Mouse (Mus musculus) MEL (cell line): ENCODE measurements around the gene Gm20388.

Experiments used
- BHLHE40 ChIP-seq: IDR thresholded peaks from 2 replicates; pipeline ENCODE4 v1.6.1; 2012; ENCODE audit warnings: low read depth, mild to moderate bottlenecking, inconsistent platforms, low read length, improper control_type of control experiment, borderline replicate concordance
- CTCF ChIP-seq, 3 experiments: IDR thresholded peaks in 2 of 3; conservative IDR thresholded peaks in 1 of 3; 2 replicates each; pipeline ENCODE4 v1.5.1; 2011 to 2012; ENCODE audit warnings: low read length in 3 of 3, low read depth in 2 of 3, mild to moderate bottlenecking in 2 of 3, improper control_type of control experiment in 1 of 3, inconsistent platforms in 1 of 3, mixed read lengths in 1 of 3, moderate library complexity in 1 of 3; ENCODE audit not compliant: control insufficient read depth in 1 of 3, insufficient read depth in 1 of 3, poor library complexity in 1 of 3, severe bottlenecking in 1 of 3
- EP300 ChIP-seq, 2 experiments: IDR thresholded peaks; 2 replicates each; pipeline ENCODE4 v1.6.1; 2011; ENCODE audit warnings: improper control_type of control experiment in 2 of 2, low read length in 2 of 2, low read depth in 1 of 2, mild to moderate bottlenecking in 1 of 2
- MAX ChIP-seq: IDR thresholded peaks from 2 replicates; pipeline ENCODE4 v1.6.1; 2011; ENCODE audit warnings: low read length, improper control_type of control experiment
- MYB ChIP-seq: IDR thresholded peaks from 2 replicates; pipeline ENCODE4 v1.6.1; 2011; ENCODE audit warnings: mild to moderate bottlenecking, low read depth, low read length, improper control_type of control experiment
- NELFE ChIP-seq: IDR thresholded peaks from 2 replicates; pipeline ENCODE4 v1.6.1; 2011; ENCODE audit warnings: low read depth, low read length, improper control_type of control experiment
- POLR2A ChIP-seq, 2 experiments: IDR thresholded peaks; 2 replicates each; pipeline ENCODE4 v1.6.1; 2011 to 2012; ENCODE audit warnings: low read length in 2 of 2, mild to moderate bottlenecking in 2 of 2, control low read depth in 1 of 2, improper control_type of control experiment in 1 of 2, low read depth in 1 of 2, moderate library complexity in 1 of 2; ENCODE audit not compliant: control insufficient read depth in 1 of 2, insufficient read depth in 1 of 2, poor library complexity in 1 of 2
- RCOR1 ChIP-seq: IDR thresholded peaks from 2 replicates; pipeline ENCODE4 v1.6.1; 2012; ENCODE audit warnings: low read depth, mild to moderate bottlenecking, inconsistent platforms, low read length, improper control_type of control experiment

DNA sequence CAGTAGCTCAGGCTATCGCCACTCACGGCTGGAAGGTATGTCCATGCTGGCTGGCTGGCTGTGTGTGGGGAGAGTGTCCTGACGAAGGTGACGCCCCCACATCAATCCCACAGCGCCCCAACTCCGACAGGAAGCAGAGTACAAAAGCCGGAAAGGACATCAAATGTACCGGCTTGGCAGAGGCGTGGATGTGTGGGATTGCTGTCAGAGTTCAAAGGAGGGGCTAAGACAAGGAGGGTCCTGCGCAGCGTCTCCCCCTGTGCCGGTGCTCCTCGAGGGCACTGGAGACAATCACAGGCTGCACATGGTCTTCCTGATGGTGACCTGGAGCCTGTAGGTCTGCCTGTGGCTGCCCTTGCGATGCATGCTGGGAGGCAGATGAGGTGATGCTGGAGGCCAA lies 1088.3 kb downstream of the Gm20388 start:
- TF ChIP-seq MAX, result no peak
- TF ChIP-seq BHLHE40, result no peak
- TF ChIP-seq RCOR1, result no peak
- TF ChIP-seq EP300 (IDR thresholded peaks at IDR 0.05; ENCODE audit: low read depth in 1 of 2, low read length in 2 of 2), result no peak
- no peak for TF ChIP-seq NELFE
- TF ChIP-seq CTCF (IDR thresholded peaks at IDR 0.05 in 2 of 3, conservative IDR thresholded peaks at IDR 0.05 in 1 of 3; ENCODE audit: control insufficient read depth in 1 of 3, insufficient read depth in 1 of 3, low read depth in 2 of 3, low read length in 3 of 3, poor library complexity in 1 of 3, severe bottlenecking in 1 of 3), result no peak
- TF ChIP-seq POLR2A (IDR thresholded peaks at IDR 0.05; ENCODE audit: control insufficient read depth in 1 of 2, insufficient read depth in 1 of 2, low read depth in 1 of 2, low read length in 2 of 2, poor library complexity in 1 of 2), result no peak
- TF ChIP-seq MYB, result no peak
